Mouse (Mus musculus): ENCODE results near the gene Higd2a. TPM values are rescaled to one million over a fixed set of nuclear protein-coding genes. Genes with fewer than 3 reads are reported as not detected.
A peak's percentile ranks its signal among the peaks of the same experiment; 100 is the strongest.

Gene Higd2a
- polyA plus RNA-seq, 1 experiment, result 40.1 TPM

- TF ChIP-seq POLR2A (IDR thresholded peaks at IDR 0.05; ENCODE audit: borderline replicate concordance, control insufficient read depth, low read depth, low read length) (peak; percentile 37; the same call in 1 of the 2 replicates), CTCF (IDR thresholded peaks at IDR 0.05; ENCODE audit: control insufficient read depth, insufficient read depth, low read length) (no peak)
- peak within 1 kb of the TSS; percentile 63 for H3K4me3 ChIP-seq (replicated peaks; ENCODE audit: control insufficient read depth, low read depth, low read length)
- 1% methylated on average over 55 of the region's 55 CpGs for WGBS
- H3K4me1 ChIP-seq (ENCODE audit: control insufficient read depth, insufficient read depth, low read length), result peaks cover 6% of the 10 kb centered on the region
- peak within 1 kb of the TSS; percentile 12; the same call in 1 of the 2 replicates for H3K27ac ChIP-seq (ENCODE audit: control insufficient read depth, insufficient read depth, low read depth, low read length, poor library complexity)
Measured at GRCm38 (mm10) chr13:54574854-54575481, 15.0 kb upstream of the Higd2a start, which contains the start of gene Arl10. Arl10 (plus strand) TSS chr13:54575015.

- WGBS, result 9% methylated on average over 19 of the region's 19 CpGs
- H3K27ac ChIP-seq (ENCODE audit: control insufficient read depth, insufficient read depth, low read depth, low read length, poor library complexity), result peak overlapping the region; percentile 12; the same call in 1 of the 2 replicates
- peak overlapping the region; percentile 63 for H3K4me3 ChIP-seq (replicated peaks; ENCODE audit: control insufficient read depth, low read depth, low read length)
- TF ChIP-seq CTCF (IDR thresholded peaks at IDR 0.05; ENCODE audit: control insufficient read depth, insufficient read depth, low read length) (no peak), POLR2A (IDR thresholded peaks at IDR 0.05; ENCODE audit: borderline replicate concordance, control insufficient read depth, low read depth, low read length) (no peak)
- H3K4me1 ChIP-seq (ENCODE audit: control insufficient read depth, insufficient read depth, low read length), result peaks cover 6% of the 10 kb centered on the region
Measured at GRCm38 (mm10) chr13:54575489-54575888, 14.5 kb upstream of the Higd2a start.

- H3K4me1 ChIP-seq (ENCODE audit: control insufficient read depth, insufficient read depth, low read length), result peaks cover 6% of the 10 kb centered on the region
- H3K27ac ChIP-seq (ENCODE audit: control insufficient read depth, insufficient read depth, low read depth, low read length, poor library complexity), result peak overlapping the region; percentile 49; the same call in 1 of the 2 replicates
Measured at GRCm38 (mm10) chr13:54577652-54578507, 12.1 kb upstream of the Higd2a start.

GRCm38 (mm10) chr13:54581385-54581784 lies 8.6 kb upstream of the Higd2a start:
- Histone ChIP-seq H3K27ac (ENCODE audit: control insufficient read depth, insufficient read depth, low read depth, low read length, poor library complexity) (no peak overlapping the region), H3K4me1 (ENCODE audit: control insufficient read depth, insufficient read depth, low read length) (peaks cover 3% of the 10 kb centered on the region), H3K4me3 (replicated peaks; ENCODE audit: control insufficient read depth, low read depth, low read length) (no peak overlapping the region)
- TF ChIP-seq CTCF (IDR thresholded peaks at IDR 0.05; ENCODE audit: control insufficient read depth, insufficient read depth, low read length), result no peak
- TF ChIP-seq POLR2A (IDR thresholded peaks at IDR 0.05; ENCODE audit: borderline replicate concordance, control insufficient read depth, low read depth, low read length), result no peak
- 82% methylated on average over 2 of the region's 2 CpGs for WGBS

More at GRCm38 (mm10) chr13:54577652-54578507, 12.1 kb upstream of the Higd2a start:
- 43% methylated on average over 21 of the region's 21 CpGs for WGBS
- TF ChIP-seq POLR2A (IDR thresholded peaks at IDR 0.05; ENCODE audit: borderline replicate concordance, control insufficient read depth, low read depth, low read length) (peak; percentile 40; the same call in 1 of the 2 replicates), CTCF (IDR thresholded peaks at IDR 0.05; ENCODE audit: control insufficient read depth, insufficient read depth, low read length) (no peak)
- H3K4me3 ChIP-seq (replicated peaks; ENCODE audit: control insufficient read depth, low read depth, low read length), result no peak overlapping the region

GRCm38 (mm10) chr13:54582126-54582525 lies 7.9 kb upstream of the Higd2a start:
- WGBS, result 78% methylated on average over 10 of the region's 10 CpGs
- TF ChIP-seq CTCF (IDR thresholded peaks at IDR 0.05; ENCODE audit: control insufficient read depth, insufficient read depth, low read length) (no peak), POLR2A (IDR thresholded peaks at IDR 0.05; ENCODE audit: borderline replicate concordance, control insufficient read depth, low read depth, low read length) (no peak)
- Histone ChIP-seq H3K4me3 (replicated peaks; ENCODE audit: control insufficient read depth, low read depth, low read length) (no peak overlapping the region), H3K4me1 (ENCODE audit: control insufficient read depth, insufficient read depth, low read length) (peaks cover 3% of the 10 kb centered on the region), H3K27ac (ENCODE audit: control insufficient read depth, insufficient read depth, low read depth, low read length, poor library complexity) (no peak overlapping the region)

GRCm38 (mm10) chr13:54582860-54583259 lies 7.1 kb upstream of the Higd2a start:
- Histone ChIP-seq H3K4me3 (replicated peaks; ENCODE audit: control insufficient read depth, low read depth, low read length) (no peak overlapping the region), H3K27ac (ENCODE audit: control insufficient read depth, insufficient read depth, low read depth, low read length, poor library complexity) (no peak overlapping the region), H3K4me1 (ENCODE audit: control insufficient read depth, insufficient read depth, low read length) (peaks cover 2% of the 10 kb centered on the region; the same call in 1 of the 2 replicates)
- 85% methylated on average over 5 of the region's 5 CpGs for WGBS
- no peak for TF ChIP-seq CTCF (IDR thresholded peaks at IDR 0.05; ENCODE audit: control insufficient read depth, insufficient read depth, low read length)
- TF ChIP-seq POLR2A (IDR thresholded peaks at IDR 0.05; ENCODE audit: borderline replicate concordance, control insufficient read depth, low read depth, low read length), result no peak

- Histone ChIP-seq H3K4me3 (replicated peaks; ENCODE audit: control insufficient read depth, low read depth, low read length) (no peak overlapping the region), H3K27ac (ENCODE audit: control insufficient read depth, insufficient read depth, low read depth, low read length, poor library complexity) (no peak overlapping the region), H3K4me1 (ENCODE audit: control insufficient read depth, insufficient read depth, low read length) (no peaks in the 10 kb centered on the region; the same call in 1 of the 2 replicates)
- TF ChIP-seq CTCF (IDR thresholded peaks at IDR 0.05; ENCODE audit: control insufficient read depth, insufficient read depth, low read length) (no peak), POLR2A (IDR thresholded peaks at IDR 0.05; ENCODE audit: borderline replicate concordance, control insufficient read depth, low read depth, low read length) (no peak)
- 67% methylated on average over 11 of the region's 11 CpGs for WGBS
Measured at GRCm38 (mm10) chr13:54585831-54586230, 4.2 kb upstream of the Higd2a start.
